Mouse (Mus musculus): ENCODE measurements around the gene Tppp2. TPM values are rescaled to one million over a fixed set of nuclear protein-coding genes. Genes with fewer than 3 reads are reported as not detected.
"Not testable (repeated sequence)": the region's sequence is repeated elsewhere in the genome, so short reads cannot be mapped to it uniquely, and the experiment has no call there.

Gene Tppp2
- total and polyA plus RNA-seq, 2 experiments from 2014 or later = not detected

- 58% methylated on average over 16 of the region's 16 CpGs for WGBS
- peak; percentile 84 for ATAC-seq
- H3K27ac ChIP-seq (ENCODE audit: low read depth, low read length) = peak overlapping the region; percentile 5; the same call in 1 of the 2 replicates
Measured at GRCm38 (mm10) chr14:51921759-51922570, 3.7 kb downstream of the Tppp2 start.

GRCm38 (mm10) chr14:51922571-51922865 is 4.3 kb downstream of the Tppp2 start, which contains the start of gene Rnase13:
Gene Rnase13, minus strand, starts transcription at chr14:51922773.
- H3K4me2 ChIP-seq (ENCODE audit: low read depth) = no peak within 1 kb of the TSS
- H3K27ac ChIP-seq (ENCODE audit: low read depth, low read length) = peak within 1 kb of the TSS; percentile 5; the same call in 1 of the 2 replicates
- TF ChIP-seq CTCF (IDR thresholded peaks at IDR 0.05; ENCODE audit: low read depth) = no peak
- H3K36me3 ChIP-seq (ENCODE audit: insufficient read depth) = no peaks in the 10 kb centered on the region
- no peaks in the 10 kb centered on the region for H3K9me3 ChIP-seq (ENCODE audit: low read length)
- ATAC-seq (no peak), DNase-seq (no peak)
- WGBS = 57% methylated on average over 7 of the region's 7 CpGs
- no peaks in the 10 kb centered on the region for H3K27me3 ChIP-seq (ENCODE audit: insufficient read depth, low read length)
- no peak within 1 kb of the TSS for H3K4me3 ChIP-seq (ENCODE audit: low read depth, low read length)
- no peaks in the 10 kb centered on the region for H3K4me1 ChIP-seq (ENCODE audit: insufficient read depth)
- no peak within 1 kb of the TSS for H3K9ac ChIP-seq

More at GRCm38 (mm10) chr14:51921759-51922570, 3.7 kb downstream of the Tppp2 start:
- no peak overlapping the region for H3K4me3 ChIP-seq (ENCODE audit: low read depth, low read length)
- no peaks in the 10 kb centered on the region for H3K36me3 ChIP-seq (ENCODE audit: insufficient read depth)
- TF ChIP-seq CTCF (IDR thresholded peaks at IDR 0.05; ENCODE audit: low read depth) = no peak
- no peak overlapping the region for H3K9ac ChIP-seq
- H3K9me3 ChIP-seq (ENCODE audit: low read length) = no peaks in the 10 kb centered on the region
- peak; percentile 57 for DNase-seq
- no peaks in the 10 kb centered on the region for H3K27me3 ChIP-seq (ENCODE audit: insufficient read depth, low read length)
- no peaks in the 10 kb centered on the region for H3K4me1 ChIP-seq (ENCODE audit: insufficient read depth)
- no peak overlapping the region for H3K4me2 ChIP-seq (ENCODE audit: low read depth)

- WGBS = 81% methylated on average over 2 of the region's 2 CpGs
Measured at GRCm38 (mm10) chr14:51922910-51923309, 4.7 kb downstream of the Tppp2 start.

GRCm38 (mm10) chr14:51923492-51923891 is 5.3 kb downstream of the Tppp2 start:
- WGBS = 85% methylated on average over 4 of the region's 4 CpGs
- Histone ChIP-seq H3K9ac (no peak overlapping the region), H3K27ac (ENCODE audit: low read depth, low read length) (no peak overlapping the region), H3K4me2 (ENCODE audit: low read depth) (no peak overlapping the region), H3K36me3 (ENCODE audit: insufficient read depth) (no peaks in the 10 kb centered on the region), H3K9me3 (ENCODE audit: low read length) (no peaks in the 10 kb centered on the region), H3K4me3 (ENCODE audit: low read depth, low read length) (no peak overlapping the region), H3K4me1 (ENCODE audit: insufficient read depth) (no peaks in the 10 kb centered on the region), H3K27me3 (ENCODE audit: insufficient read depth, low read length) (no peaks in the 10 kb centered on the region)
- no peak for DNase-seq
- no peak for TF ChIP-seq CTCF (IDR thresholded peaks at IDR 0.05; ENCODE audit: low read depth)
- ATAC-seq = no peak

More at GRCm38 (mm10) chr14:51922910-51923309, 4.7 kb downstream of the Tppp2 start:
- Histone ChIP-seq H3K4me2 (ENCODE audit: low read depth) (no peak overlapping the region), H3K36me3 (ENCODE audit: insufficient read depth) (no peaks in the 10 kb centered on the region), H3K27ac (ENCODE audit: low read depth, low read length) (no peak overlapping the region), H3K27me3 (ENCODE audit: insufficient read depth, low read length) (no peaks in the 10 kb centered on the region), H3K9ac (no peak overlapping the region), H3K9me3 (ENCODE audit: low read length) (no peaks in the 10 kb centered on the region), H3K4me3 (ENCODE audit: low read depth, low read length) (no peak overlapping the region), H3K4me1 (ENCODE audit: insufficient read depth) (no peaks in the 10 kb centered on the region)
- no peak for DNase-seq
- TF ChIP-seq CTCF (IDR thresholded peaks at IDR 0.05; ENCODE audit: low read depth) = no peak
- ATAC-seq = no peak

- H3K27me3 ChIP-seq (ENCODE audit: insufficient read depth, low read length); H3K4me3 ChIP-seq (ENCODE audit: low read depth, low read length); H3K9me3 ChIP-seq (ENCODE audit: low read length); H3K4me1 ChIP-seq (ENCODE audit: insufficient read depth); H3K27ac ChIP-seq (ENCODE audit: low read depth, low read length); DNase-seq; H3K4me2 ChIP-seq (ENCODE audit: low read depth); H3K36me3 ChIP-seq (ENCODE audit: insufficient read depth); ATAC-seq; H3K9ac ChIP-seq: not testable (repeated sequence)
- WGBS = 93% methylated on average over 11 of the region's 11 CpGs
Measured at GRCm38 (mm10) chr14:51926930-51927329, 8.7 kb downstream of the Tppp2 start.

- H3K4me1 ChIP-seq (ENCODE audit: insufficient read depth) = no peaks in the 10 kb centered on the region
- peak overlapping the region; percentile 69; the same call in 1 of the 2 replicates for H3K27ac ChIP-seq (ENCODE audit: low read depth, low read length)
- H3K9ac ChIP-seq = no peak overlapping the region
- no peak overlapping the region for H3K4me2 ChIP-seq (ENCODE audit: low read depth)
- DNase-seq (peak; percentile 64), ATAC-seq (peak; percentile 60)
- no peaks in the 10 kb centered on the region for H3K9me3 ChIP-seq (ENCODE audit: low read length)
- no peaks in the 10 kb centered on the region for H3K36me3 ChIP-seq (ENCODE audit: insufficient read depth)
- H3K4me3 ChIP-seq (ENCODE audit: low read depth, low read length) = no peak overlapping the region
- no peak for TF ChIP-seq CTCF (IDR thresholded peaks at IDR 0.05; ENCODE audit: low read depth)
- 61% methylated on average over 8 of the region's 8 CpGs for WGBS
- H3K27me3 ChIP-seq (ENCODE audit: insufficient read depth, low read length) = no peaks in the 10 kb centered on the region
Measured at GRCm38 (mm10) chr14:51929309-51929943, 11.2 kb downstream of the Tppp2 start.

GRCm38 (mm10) chr14:51929968-51930367 is 11.7 kb downstream of the Tppp2 start:
- no peak overlapping the region for H3K9ac ChIP-seq
- 0 out of 2 replicates have a peak, but pooled peaks have one; percentile 22 for TF ChIP-seq CTCF (IDR thresholded peaks at IDR 0.05; ENCODE audit: low read depth)
- no peak overlapping the region for H3K4me3 ChIP-seq (ENCODE audit: low read depth, low read length)
- DNase-seq (no peak), ATAC-seq (no peak)
- no peaks in the 10 kb centered on the region for H3K36me3 ChIP-seq (ENCODE audit: insufficient read depth)
- no peak overlapping the region for H3K4me2 ChIP-seq (ENCODE audit: low read depth)
- no peaks in the 10 kb centered on the region for H3K4me1 ChIP-seq (ENCODE audit: insufficient read depth)
- H3K27me3 ChIP-seq (ENCODE audit: insufficient read depth, low read length) = no peaks in the 10 kb centered on the region
- 47% methylated on average over 9 of the region's 9 CpGs for WGBS
- no peaks in the 10 kb centered on the region for H3K9me3 ChIP-seq (ENCODE audit: low read length)
- H3K27ac ChIP-seq (ENCODE audit: low read depth, low read length) = peak overlapping the region; percentile 69
